Mouse (Mus musculus) bone marrow, adult 2 months (tissue): ENCODE data around the gene Cryba1. TPM values are rescaled to one million over a fixed set of nuclear protein-coding genes. Genes with fewer than 3 reads are reported as not detected.

Experiments used
- H3K27ac ChIP-seq: fragments of 200-500 bp; 2 replicates; pipeline ENCODE4 v1.5.1; 2012; ENCODE audit warnings: low read depth, mild to moderate bottlenecking, control low read depth, inconsistent platforms, low read length; ENCODE audit not compliant: control insufficient read depth, poor library complexity, insufficient read depth
- H3K4me1 ChIP-seq: fragments of 200-500 bp; 2 replicates; pipeline ENCODE4 v1.6.1; 2011; ENCODE audit warnings: low read length; ENCODE audit not compliant: control insufficient read depth, insufficient read depth
- H3K4me3 ChIP-seq: fragments of 200-500 bp; replicated peaks from 2 replicates; pipeline ENCODE3; 2011; ENCODE audit warnings: mild to moderate bottlenecking, low read depth, low read length, control low read depth; ENCODE audit not compliant: control insufficient read depth
- CTCF ChIP-seq: fragments of 200-500 bp; IDR thresholded peaks from 2 replicates; pipeline ENCODE4 v1.5.1; 2011; ENCODE audit warnings: low read length, control low read depth; ENCODE audit not compliant: control insufficient read depth, insufficient read depth
- POLR2A ChIP-seq: fragments of 200-500 bp; IDR thresholded peaks from 2 replicates; pipeline ENCODE4 v1.6.1; 2011; ENCODE audit warnings: low read depth, mild to moderate bottlenecking, control low read depth, low read length, borderline replicate concordance; ENCODE audit not compliant: control insufficient read depth
- WGBS: fragments of 180-500 bp; shearing (Covaris S2); methylation state at CpG from one replicate; pipeline ENCODE4 v1.1.7; 2018; 5-methylcytosine and 5-hydroxymethylcytosine counted together
- polyA plus RNA-seq: library from polyadenylated mRNA; stranded (reverse); fragments of >200 nt; gene quantifications from 2 replicates; pipeline ENCODE4 v1.2.4, GENCODE M21; 2011; ENCODE audit warnings: low replicate concordance; ENCODE audit not compliant: missing spikeins, insufficient read depth, insufficient read length

Gene Cryba1
- polyA plus RNA-seq, 1 experiment = not detected

GRCm38 (mm10) chr11:77673428-77673991, 51.6 kb downstream of the Cryba1 start:
- TF ChIP-seq POLR2A (no peak), CTCF (peak; percentile 52)
- H3K4me1 ChIP-seq = no peaks in the 10 kb centered on the region
- no peak overlapping the region for H3K27ac ChIP-seq
- 78% methylated on average over 4 of the region's 4 CpGs for WGBS
- H3K4me3 ChIP-seq = no peak overlapping the region

- no peak overlapping the region for H3K4me3 ChIP-seq
- 95% methylated on average over 2 of the region's 2 CpGs for WGBS
- TF ChIP-seq CTCF (no peak), POLR2A (no peak)
- H3K27ac ChIP-seq = no peak overlapping the region
- no peaks in the 10 kb centered on the region for H3K4me1 ChIP-seq
Measured at GRCm38 (mm10) chr11:77672746-77673145, 52.3 kb downstream of the Cryba1 start.

Other genes with a start within 250 kb of the Cryba1 start
- 3.1 and 5.7 TPM in 2 replicates for gene Ankrd13b, start 235.6 kb downstream of the Cryba1 start, polyA plus RNA-seq
- 10.2 and 16.1 TPM in 2 replicates for gene Git1, start 231.7 kb downstream of the Cryba1 start, polyA plus RNA-seq
- 0.61 and 5.6 TPM in 2 replicates for gene Abhd15, start 210.2 kb downstream of the Cryba1 start, polyA plus RNA-seq
- 4.0 and 5.1 TPM in 2 replicates for gene Trp53i13, start 209.3 kb downstream of the Cryba1 start, polyA plus RNA-seq
- gene Gm10392, start 206.1 kb downstream of the Cryba1 start, polyA plus RNA-seq = 0.56 and 0.87 TPM in 2 replicates
- gene Taok1, start 117.5 kb downstream of the Cryba1 start, polyA plus RNA-seq = 6.5 and 8.8 TPM in 2 replicates
- gene Nufip2, start 39.1 kb downstream of the Cryba1 start, polyA plus RNA-seq = 9.6 and 22.5 TPM in 2 replicates
- gene Myo18a, start 38.0 kb upstream of the Cryba1 start, polyA plus RNA-seq = 29.5 and 74.6 TPM in 2 replicates
- gene Gm10277, start 62.5 kb upstream of the Cryba1 start, polyA plus RNA-seq = not detected in 2 replicates
- gene Pipox, start 168.8 kb upstream of the Cryba1 start, polyA plus RNA-seq = 2.8 and 3.8 TPM in 2 replicates
- 0.43 and 0.67 TPM in 2 replicates for gene Sez6, start 205.5 kb upstream of the Cryba1 start, polyA plus RNA-seq